Mouse (Mus musculus): ENCODE measurements around the gene Csnk1g2. TPM values are rescaled to one million over a fixed set of nuclear protein-coding genes. Genes with fewer than 3 reads are reported as not detected.

The Csnk1g2 gene
- total RNA-seq, 4 experiments from 2014 or later: 214 to 250 (median 240) TPM

GRCm38 (mm10) chr10:80678601-80679377 is 56.2 kb downstream of the Csnk1g2 start:
- DNase-seq (ENCODE audit: low spot score in 2 of 2): no peak

- DNase-seq (ENCODE audit: low spot score in 2 of 2): no peak
Measured at GRCm38 (mm10) chr10:80679556-80680259, 57.1 kb downstream of the Csnk1g2 start.

GRCm38 (mm10) chr10:80680260-80680696 is 57.6 kb downstream of the Csnk1g2 start:
- DNase-seq (ENCODE audit: low spot score in 2 of 2): no peak

GRCm38 (mm10) chr10:80682003-80682402 is 59.4 kb downstream of the Csnk1g2 start:
- no peak for DNase-seq (ENCODE audit: low spot score in 2 of 2)

GRCm38 (mm10) chr10:80683647-80684046 is 61.0 kb downstream of the Csnk1g2 start:
- DNase-seq (ENCODE audit: low spot score in 2 of 2): no peak

GRCm38 (mm10) chr10:80684214-80684613 is 61.6 kb downstream of the Csnk1g2 start:
- no peak for DNase-seq (ENCODE audit: low spot score in 2 of 2)

- no peak for DNase-seq (ENCODE audit: low spot score in 2 of 2)
Measured at GRCm38 (mm10) chr10:80684984-80685383, 62.3 kb downstream of the Csnk1g2 start.

- no peak for DNase-seq (ENCODE audit: low spot score in 2 of 2)
Measured at GRCm38 (mm10) chr10:80686617-80687016, 64.0 kb downstream of the Csnk1g2 start.

GRCm38 (mm10) chr10:80687850-80688249 is 65.2 kb downstream of the Csnk1g2 start:
- no peak for DNase-seq (ENCODE audit: low spot score in 2 of 2)

Small RNA genes within 50 kb of the gene (microRNA-seq; reads per million reads assigned to microRNA genes)
- 1.3 to 7.6 reads per million in 2 experiments for gene Mir6912

Other genes starting within 250 kb of the Csnk1g2 start
- gene Mex3d, start 235.2 kb upstream of the Csnk1g2 start, total RNA-seq (2022): 10 to 100 TPM; 18.9 to 20.3 (median 19.6) TPM
- gene Mbd3, start 223.3 kb upstream of the Csnk1g2 start, total RNA-seq (2022): 100 to 1,000 TPM; 146 to 152 (median 149) TPM
- 100 to 1,000 TPM; 332 to 408 (median 366) TPM for gene Uqcr11, start 216.0 kb upstream of the Csnk1g2 start, total RNA-seq (2022)
- gene Tcf3, start 189.2 kb upstream of the Csnk1g2 start, total RNA-seq (2022): 10 to 100 TPM; 27.7 to 32.6 (median 31.4) TPM
- not detected for gene Onecut3, start 128.0 kb upstream of the Csnk1g2 start, total RNA-seq (2022)
- under 1 TPM in 3 of 4 experiments, not detected in 1; 0.08 to 0.21 (median 0.18) TPM for gene Atp8b3, start 83.7 kb upstream of the Csnk1g2 start, total RNA-seq (2022)
- 10 to 100 TPM; 40.7 to 46.6 (median 44.7) TPM for gene Rexo1, start 61.3 kb upstream of the Csnk1g2 start, total RNA-seq (2022)
- gene Klf16, start 45.5 kb upstream of the Csnk1g2 start, total RNA-seq (2022): 10 to 100 TPM; 53.0 to 65.9 (median 61.2) TPM
- 100 to 1,000 TPM; 157 to 168 (median 166) TPM for gene Abhd17a, start 32.5 kb upstream of the Csnk1g2 start, total RNA-seq (2022)
- gene Scamp4, start 20.0 kb upstream of the Csnk1g2 start, total RNA-seq (2022): 10 to 100 TPM; 38.8 to 46.5 (median 43.1) TPM
- gene Adat3, start 20.0 kb upstream of the Csnk1g2 start, total RNA-seq (2022): 1 to 10 TPM in 3 of 4 experiments, not detected in 1; 1.3 to 4.1 (median 3.4) TPM
- gene Gm49322, start 16.8 kb upstream of the Csnk1g2 start, total RNA-seq (2022): 1 to 10 TPM; 1.8 to 4.2 (median 3.3) TPM
- gene Btbd2, start 34.2 kb downstream of the Csnk1g2 start, total RNA-seq (2022): 10 to 100 TPM; 88.6 to 97.6 (median 94.5) TPM
- 10 to 100 TPM; 36.0 to 47.0 (median 40.9) TPM for gene Mknk2, start 55.3 kb downstream of the Csnk1g2 start, total RNA-seq (2022)
- 10 to 100 TPM; 12.0 to 17.6 (median 14.8) TPM for gene Mob3a, start 79.1 kb downstream of the Csnk1g2 start, total RNA-seq (2022)
- gene Izumo4, start 79.3 kb downstream of the Csnk1g2 start, total RNA-seq (2022): 10 to 100 TPM; 44.2 to 67.8 (median 57.0) TPM
- gene Ap3d1, start 119.4 kb downstream of the Csnk1g2 start, total RNA-seq (2022): 100 to 1,000 TPM; 126 to 147 (median 139) TPM
- gene Dot1l, start 132.4 kb downstream of the Csnk1g2 start, total RNA-seq (2022): 10 to 100 TPM; 39.0 to 53.1 (median 41.5) TPM
- 10 to 100 TPM; 35.5 to 53.7 (median 46.1) TPM for gene Sf3a2, start 175.4 kb downstream of the Csnk1g2 start, total RNA-seq (2022)
- 10 to 100 TPM; 61.3 to 74.5 (median 66.4) TPM for gene Plekhj1, start 175.8 kb downstream of the Csnk1g2 start, total RNA-seq (2022)
- gene Amh, start 182.4 kb downstream of the Csnk1g2 start, total RNA-seq (2022): 1 to 10 TPM; 1.1 to 2.2 (median 1.7) TPM
- gene Jsrp1, start 190.7 kb downstream of the Csnk1g2 start, total RNA-seq (2022): 1 to 10 TPM; 5.1 to 9.7 (median 6.2) TPM
- 100 to 1,000 TPM; 505 to 586 (median 560) TPM for gene Oaz1, start 203.8 kb downstream of the Csnk1g2 start, total RNA-seq (2022)
- gene Lingo3, start 221.2 kb downstream of the Csnk1g2 start, total RNA-seq (2022): 10 to 100 TPM; 46.4 to 64.4 (median 48.1) TPM
- gene Lsm7, start 232.4 kb downstream of the Csnk1g2 start, total RNA-seq (2022): 10 to 100 TPM; 35.4 to 57.9 (median 48.2) TPM
- gene Sppl2b, start 232.4 kb downstream of the Csnk1g2 start, total RNA-seq (2022): 10 to 100 TPM; 42.1 to 52.3 (median 46.0) TPM
- under 1 TPM; 0.22 to 0.60 (median 0.39) TPM for gene Tmprss9, start 249.0 kb downstream of the Csnk1g2 start, total RNA-seq (2022)